Mouse (Mus musculus) olfactory bulb, adult 2 months (tissue): ENCODE results near the gene Mlxipl.

Experiments
- CTCF ChIP-seq: fragments of 200-500 bp; IDR thresholded peaks from 2 replicates; pipeline ENCODE4 v1.5.1; 2012; ENCODE audit warnings: low read depth, mild to moderate bottlenecking, low read length, moderate library complexity; ENCODE audit not compliant: insufficient read depth
- POLR2A ChIP-seq: fragments of 200-500 bp; IDR thresholded peaks from 2 replicates; pipeline ENCODE4 v1.6.1; 2012; ENCODE audit warnings: mild to moderate bottlenecking, low read depth, low read length, moderate library complexity; ENCODE audit not compliant: insufficient read depth

DNA sequence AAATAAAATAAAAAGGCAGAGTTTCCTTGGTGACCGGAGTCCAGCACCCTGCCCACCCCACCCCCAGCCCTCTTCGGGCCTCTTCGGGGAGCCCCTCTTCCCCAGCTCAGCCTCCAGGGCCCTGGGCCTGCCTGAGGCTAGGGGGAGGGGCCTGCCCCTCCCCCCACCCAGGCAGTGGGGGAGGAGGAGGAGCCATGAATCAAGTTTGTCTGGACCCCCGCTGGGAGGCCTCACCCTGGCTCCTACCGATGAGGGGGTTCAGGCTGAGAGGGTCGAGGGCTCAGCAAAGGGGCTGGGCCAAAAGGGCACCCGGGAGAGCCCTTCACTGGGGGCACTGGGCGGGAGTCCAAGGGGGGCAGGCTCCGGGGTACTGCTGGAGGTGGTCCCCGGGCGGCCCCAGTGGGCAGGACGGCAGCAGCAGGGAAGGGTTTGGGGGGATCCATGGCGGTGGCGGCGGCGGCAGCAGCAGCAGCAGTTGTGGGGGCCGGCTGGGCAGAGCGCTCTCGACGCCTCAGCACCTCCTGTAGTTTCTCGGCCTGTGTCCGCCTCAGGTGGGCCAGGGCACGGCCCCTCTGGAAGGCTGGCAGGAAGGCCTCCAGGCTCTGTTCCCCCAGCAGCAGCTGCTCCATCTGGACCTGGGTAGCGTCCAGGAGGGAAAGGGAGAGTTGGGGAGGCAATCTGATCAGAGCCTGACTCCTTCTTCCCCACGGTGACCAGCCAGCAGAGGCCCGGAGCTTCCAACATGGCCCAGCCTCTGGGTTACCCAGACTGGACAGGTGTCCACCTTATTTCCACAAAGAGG, 16.1 kb upstream of the Mlxipl start:
- no peak for TF ChIP-seq POLR2A
- TF ChIP-seq CTCF = no peak
